Mouse (Mus musculus) olfactory bulb, adult 2 months (tissue): ENCODE results near the gene Ucp2.

Source experiments
- CTCF ChIP-seq: fragments of 200-500 bp; IDR thresholded peaks from 2 replicates; pipeline ENCODE4 v1.5.1; 2012; ENCODE audit warnings: low read depth, mild to moderate bottlenecking, low read length, moderate library complexity; ENCODE audit not compliant: insufficient read depth
- POLR2A ChIP-seq: fragments of 200-500 bp; IDR thresholded peaks from 2 replicates; pipeline ENCODE4 v1.6.1; 2012; ENCODE audit warnings: mild to moderate bottlenecking, low read depth, low read length, moderate library complexity; ENCODE audit not compliant: insufficient read depth

DNA sequence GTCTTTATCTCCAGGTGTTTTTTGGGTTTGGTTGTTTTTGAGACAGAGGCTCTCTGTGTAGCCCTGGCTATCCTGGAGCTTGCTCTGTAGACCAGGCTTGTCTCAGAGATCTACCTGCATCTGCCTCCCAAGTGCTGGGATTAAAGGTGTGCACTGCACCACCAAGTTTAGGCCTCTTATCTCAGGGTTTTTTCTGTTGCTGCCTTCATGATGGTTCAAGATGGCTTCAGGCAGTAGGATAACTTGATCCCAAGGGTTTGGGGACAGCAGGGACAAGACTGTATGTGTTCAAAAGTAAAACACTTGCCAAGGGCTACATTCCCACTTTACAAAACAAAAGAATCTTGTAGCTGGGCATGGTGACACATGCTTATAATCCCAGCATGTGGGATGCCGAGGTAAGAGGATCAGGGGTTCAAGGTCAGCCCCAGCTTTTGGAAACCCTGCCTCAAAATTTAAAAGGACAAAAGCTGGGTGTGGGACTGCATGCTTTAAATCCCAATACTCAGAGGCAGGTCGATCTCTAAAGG, 8.8 kb downstream of the Ucp2 start:
- no peak for TF ChIP-seq CTCF
- TF ChIP-seq POLR2A: no peak
